Mouse (Mus musculus): ENCODE results near the gene Vegfb.

The Vegfb gene

DNA sequence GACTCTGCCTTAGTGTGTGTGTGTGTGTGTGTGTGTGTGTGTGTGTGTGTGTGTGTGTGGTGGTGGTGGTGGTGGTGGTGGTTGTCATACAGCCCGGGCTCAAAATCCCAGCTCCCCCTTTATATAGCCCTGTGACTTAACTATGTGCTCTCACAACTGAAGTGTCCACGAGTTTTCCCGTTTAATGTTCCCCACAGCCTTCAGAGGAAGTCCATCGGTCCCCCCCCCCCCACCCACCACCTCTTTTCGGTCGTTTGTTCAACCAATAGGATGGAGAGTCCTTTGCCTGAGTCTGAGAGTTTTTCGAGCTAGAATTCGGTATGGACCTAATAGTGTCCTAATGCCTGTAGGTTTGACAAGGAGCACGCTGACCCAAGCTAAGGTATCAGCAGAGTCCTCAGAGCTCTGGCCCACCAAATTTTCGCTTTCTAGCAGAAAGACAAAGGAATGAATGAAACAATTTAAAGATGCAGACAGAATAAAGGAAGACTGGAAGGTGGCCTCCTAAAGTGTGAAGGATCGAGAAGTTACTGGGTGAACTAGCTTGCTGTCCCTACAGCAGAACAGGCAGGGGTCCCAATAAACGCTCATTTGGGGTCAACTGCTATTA lies 13.8 kb downstream of the Vegfb start:
- no peak for ATAC-seq (ENCODE audit: insufficient number of reproducible peaks, low FRiP score, low TSS enrichment)

DNA sequence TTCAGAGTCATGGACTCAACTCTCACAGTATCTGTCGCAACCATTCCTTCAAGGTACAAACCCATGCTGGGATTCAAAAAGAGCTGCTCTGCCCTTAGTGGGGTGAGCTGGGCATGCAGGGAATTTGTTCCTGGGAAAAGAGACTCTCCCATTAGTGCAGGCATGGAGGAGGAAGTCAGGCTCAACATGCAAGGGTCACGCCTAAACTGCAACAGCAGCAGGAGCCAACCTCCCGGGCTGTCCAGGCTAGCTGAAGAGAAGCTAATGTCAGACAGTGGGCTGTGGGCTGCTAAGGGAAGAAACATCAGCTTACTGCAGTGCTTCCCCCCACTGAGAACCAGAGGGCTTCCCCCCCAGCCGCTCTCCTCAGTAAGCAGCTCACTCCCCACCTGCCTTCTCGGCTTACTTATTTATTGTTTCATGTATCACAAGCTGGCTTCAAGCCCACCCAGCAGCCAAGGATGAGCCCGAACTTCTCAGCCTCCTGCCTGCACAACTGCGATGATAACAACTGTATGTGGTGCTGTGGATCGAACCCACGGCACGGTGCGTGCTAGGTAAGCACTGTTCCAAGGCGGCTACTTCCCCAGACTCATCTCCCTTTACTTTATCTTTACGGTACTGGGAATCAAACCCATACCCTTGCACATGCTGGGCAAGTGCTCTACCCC lies 15.1 kb downstream of the Vegfb start:
- no peak for ATAC-seq (ENCODE audit: insufficient number of reproducible peaks, low FRiP score, low TSS enrichment)

DNA sequence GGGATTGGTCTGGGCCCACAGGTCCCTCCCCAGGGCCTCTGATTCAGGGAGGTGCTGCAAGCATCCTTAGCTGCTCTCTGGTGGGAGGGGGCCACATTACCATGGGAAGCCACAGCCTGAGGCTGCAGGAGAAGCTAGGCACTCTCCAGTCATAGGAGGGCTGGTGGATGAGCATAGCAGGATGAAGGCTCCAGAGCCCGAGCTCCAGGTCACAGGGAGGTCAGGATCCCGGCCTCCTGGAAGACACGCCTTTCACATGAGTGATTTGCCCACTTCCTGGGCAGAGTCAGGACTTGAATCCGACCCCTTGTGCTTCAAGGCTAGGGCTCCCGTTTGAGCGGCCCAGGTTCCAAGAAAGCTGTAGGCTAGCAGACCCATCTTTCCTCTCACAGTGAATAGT lies 15.8 kb downstream of the Vegfb start:
- no peak for ATAC-seq (ENCODE audit: insufficient number of reproducible peaks, low FRiP score, low TSS enrichment)

DNA sequence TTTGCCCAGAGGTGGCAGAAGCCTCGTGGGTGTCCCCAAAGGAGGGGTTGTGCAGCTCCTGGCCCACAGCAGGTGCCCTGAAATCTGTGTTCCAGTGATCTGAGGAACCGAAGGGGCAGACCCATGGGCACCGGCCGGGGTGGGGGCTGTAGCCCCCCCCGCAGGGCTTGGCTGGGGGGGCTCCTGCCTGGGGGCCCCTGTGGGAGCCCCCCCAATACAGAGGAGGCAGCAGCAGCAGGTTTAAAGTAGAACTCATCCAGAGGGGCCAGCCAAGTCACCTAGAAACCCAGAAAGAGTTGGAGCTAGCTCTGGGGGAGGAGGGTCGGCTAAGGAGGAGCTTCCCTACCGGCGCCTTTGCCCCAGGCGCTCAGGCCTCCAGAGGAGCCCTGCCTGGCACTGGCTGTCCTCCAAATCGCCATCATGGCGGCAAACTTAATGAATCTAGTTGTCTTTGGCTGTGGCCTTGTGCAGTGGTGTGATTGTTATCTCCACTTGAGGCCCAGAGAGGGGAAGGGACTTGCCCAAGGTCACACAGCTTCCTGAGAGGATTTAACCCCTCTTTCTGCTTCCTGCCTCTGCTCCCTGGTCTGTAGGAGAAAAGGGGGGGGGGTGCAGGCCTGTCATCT lies 16.9 kb downstream of the Vegfb start:
- ATAC-seq (ENCODE audit: insufficient number of reproducible peaks, low FRiP score, low TSS enrichment) = no peak

DNA sequence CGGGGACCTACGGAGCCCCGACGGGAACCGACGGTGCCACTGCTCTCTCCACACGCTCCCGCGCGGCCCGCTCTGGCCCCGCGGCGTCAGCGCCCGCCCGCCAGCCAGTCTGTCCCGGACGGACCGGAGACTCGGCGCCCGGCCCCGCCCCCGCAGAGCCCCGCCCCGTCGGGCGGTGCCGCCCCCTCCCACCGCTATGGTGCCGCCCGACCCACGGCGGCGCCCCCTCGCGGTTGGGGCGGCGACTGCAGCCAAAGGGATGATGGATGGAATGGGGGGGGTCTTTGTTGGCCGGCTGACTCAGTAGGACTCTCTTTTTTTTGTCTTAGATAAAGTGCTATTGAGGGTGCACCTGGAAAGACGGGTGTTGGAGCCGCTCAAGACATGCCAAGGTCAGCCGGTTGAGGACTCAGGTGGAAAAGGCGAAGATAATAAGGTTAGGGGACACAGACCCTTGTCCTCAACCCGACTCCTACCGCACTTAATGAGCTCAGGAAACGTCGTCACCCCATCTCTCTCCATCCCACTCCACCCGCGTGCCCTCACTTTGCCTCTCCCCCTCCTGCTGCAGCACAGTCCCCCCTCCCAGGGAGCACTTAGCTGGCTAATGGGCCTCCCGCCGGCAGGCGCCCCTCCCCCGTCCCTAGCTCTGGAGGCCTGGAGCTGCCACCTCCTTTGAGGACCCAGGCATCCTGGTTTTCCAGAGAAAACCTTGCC lies 17.6 kb downstream of the Vegfb start:
- no peak for ATAC-seq (ENCODE audit: insufficient number of reproducible peaks, low FRiP score, low TSS enrichment)

DNA sequence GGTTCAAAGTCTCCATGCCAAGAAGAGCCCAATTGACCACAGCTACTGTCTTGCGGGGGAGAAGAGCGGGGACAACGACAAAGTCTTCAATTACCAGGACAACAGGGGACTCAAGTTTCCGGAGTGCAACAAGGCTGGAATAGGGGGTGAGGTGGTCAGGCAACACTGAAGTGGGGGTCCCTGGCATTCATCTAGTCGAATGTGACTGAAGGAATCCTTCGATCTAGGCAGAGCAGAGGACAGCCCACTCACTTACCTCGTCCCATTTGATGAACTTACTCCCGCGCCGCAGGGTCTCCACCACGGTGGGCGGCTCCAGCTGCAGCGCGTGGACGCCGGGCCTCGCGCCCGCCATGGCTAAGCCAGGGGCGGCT lies 18.2 kb downstream of the Vegfb start:
- ATAC-seq (ENCODE audit: insufficient number of reproducible peaks, low FRiP score, low TSS enrichment) = no peak

DNA sequence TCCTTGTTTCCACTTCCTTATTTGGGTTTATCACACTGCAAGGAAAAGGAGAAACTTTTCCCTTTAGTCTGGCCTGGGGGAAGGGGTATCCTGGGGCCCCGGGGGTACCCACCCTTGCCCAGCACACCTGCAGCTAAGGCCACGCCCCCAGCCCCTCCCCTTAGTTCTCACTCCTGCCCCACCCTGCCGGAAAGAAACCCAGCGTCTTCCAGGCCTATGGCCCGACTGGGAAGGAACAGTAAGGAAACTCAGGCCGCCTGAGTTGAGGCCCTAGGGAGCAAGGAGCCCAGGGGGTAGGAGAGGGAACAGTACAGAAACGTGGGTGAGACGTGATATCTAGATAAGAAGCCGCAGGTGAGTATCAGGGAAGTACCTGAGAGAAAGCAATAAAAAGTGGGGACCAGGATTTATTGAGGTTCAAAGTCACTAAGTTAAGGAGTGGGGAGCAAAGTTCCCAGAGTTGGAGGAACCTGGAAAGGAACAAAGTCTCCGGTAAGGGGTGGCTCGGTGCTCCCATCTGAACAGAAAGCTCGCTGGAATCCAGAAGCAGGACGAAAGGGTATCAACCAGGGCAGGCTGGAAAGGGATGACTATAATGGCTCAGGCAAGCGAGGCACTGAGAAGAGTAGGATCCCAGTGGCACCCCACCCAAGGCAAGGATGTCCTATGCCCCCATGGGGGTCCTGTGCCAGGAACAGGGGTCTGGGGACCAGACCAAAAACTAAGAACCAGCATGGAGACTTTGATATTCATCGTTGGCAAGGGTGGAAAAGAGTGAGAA lies 18.8 kb downstream of the Vegfb start:
- no peak for ATAC-seq (ENCODE audit: insufficient number of reproducible peaks, low FRiP score, low TSS enrichment)

DNA sequence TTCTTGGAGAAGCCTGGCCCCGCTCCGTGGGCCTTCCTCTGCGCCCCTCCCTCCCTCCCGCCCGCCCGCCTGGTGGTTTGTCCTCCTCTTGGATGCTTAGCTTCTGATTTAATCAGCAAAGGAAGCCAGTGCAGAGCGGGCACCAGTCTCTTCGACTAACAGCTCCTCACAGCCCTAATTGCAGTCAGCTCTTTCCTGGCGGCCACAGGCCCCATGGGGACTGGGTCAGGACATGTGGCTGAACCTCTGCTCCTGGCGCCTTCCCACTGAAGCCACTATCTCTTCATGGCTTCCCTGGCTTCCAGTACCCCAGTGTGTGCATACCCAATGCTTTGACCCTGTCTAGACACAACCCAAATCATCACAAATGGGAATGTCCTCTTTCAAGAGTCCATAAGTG lies 31.0 kb downstream of the Vegfb start:
- no peak for ATAC-seq (ENCODE audit: insufficient number of reproducible peaks, low FRiP score, low TSS enrichment)

DNA sequence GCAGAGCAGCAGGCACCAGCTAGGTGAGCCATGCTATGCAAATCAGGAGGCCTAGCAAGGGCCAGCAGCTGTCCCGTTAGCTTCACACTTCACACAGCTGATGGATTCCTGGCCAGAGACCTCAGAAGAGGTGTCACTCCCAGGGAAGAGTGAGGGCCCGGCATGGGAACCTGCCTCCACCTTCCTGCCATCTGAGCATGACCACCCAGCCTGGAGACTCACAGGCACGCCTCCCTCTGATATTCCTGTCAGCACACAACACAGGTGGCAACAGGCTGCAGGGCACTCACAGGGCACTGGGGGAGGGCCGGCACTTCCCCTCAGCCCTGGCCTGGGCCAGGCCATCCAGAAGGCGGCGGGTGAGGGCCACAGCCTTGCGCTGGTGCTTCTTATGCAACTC lies 32.0 kb downstream of the Vegfb start:
- ATAC-seq (ENCODE audit: insufficient number of reproducible peaks, low FRiP score, low TSS enrichment) = no peak

DNA sequence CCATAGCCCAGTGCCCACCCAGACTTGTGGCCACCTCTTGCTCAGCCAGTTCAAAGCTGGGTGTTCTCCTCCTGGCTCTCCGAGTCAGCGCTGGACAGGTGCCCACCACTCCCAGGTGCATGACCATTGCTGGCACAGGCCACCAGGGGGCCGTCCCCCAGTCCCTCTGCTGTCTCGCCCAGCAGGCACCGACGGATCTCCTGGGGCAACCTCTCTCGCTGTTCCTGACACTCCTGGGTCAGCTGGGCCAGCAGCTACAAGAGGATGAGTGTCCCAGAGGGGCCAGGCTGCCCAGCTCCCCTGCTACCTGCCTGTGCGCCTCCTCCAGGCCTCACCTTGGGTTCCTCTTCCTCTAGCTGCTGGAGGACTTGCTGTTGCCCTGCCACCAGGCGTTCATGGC lies 33.4 kb downstream of the Vegfb start:
- ATAC-seq (ENCODE audit: insufficient number of reproducible peaks, low FRiP score, low TSS enrichment) = no peak

DNA sequence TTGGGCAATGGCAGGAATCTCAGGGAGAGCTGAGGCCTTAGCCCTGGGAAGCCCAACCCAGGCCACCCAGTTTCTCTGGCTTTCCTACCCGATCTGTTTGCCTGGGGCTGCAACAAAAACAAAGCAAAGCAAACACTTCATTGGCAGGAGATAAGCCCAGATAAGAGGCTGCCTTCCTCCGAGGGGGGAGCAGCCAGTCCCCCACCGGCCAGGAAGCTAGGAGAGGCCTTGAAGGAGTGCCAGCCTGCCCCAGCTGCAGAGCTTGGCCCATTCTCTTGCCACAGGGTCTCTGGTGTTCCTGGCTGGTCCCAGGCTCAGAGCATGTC lies 34.8 kb downstream of the Vegfb start:
- ATAC-seq (ENCODE audit: insufficient number of reproducible peaks, low FRiP score, low TSS enrichment) = no peak

DNA sequence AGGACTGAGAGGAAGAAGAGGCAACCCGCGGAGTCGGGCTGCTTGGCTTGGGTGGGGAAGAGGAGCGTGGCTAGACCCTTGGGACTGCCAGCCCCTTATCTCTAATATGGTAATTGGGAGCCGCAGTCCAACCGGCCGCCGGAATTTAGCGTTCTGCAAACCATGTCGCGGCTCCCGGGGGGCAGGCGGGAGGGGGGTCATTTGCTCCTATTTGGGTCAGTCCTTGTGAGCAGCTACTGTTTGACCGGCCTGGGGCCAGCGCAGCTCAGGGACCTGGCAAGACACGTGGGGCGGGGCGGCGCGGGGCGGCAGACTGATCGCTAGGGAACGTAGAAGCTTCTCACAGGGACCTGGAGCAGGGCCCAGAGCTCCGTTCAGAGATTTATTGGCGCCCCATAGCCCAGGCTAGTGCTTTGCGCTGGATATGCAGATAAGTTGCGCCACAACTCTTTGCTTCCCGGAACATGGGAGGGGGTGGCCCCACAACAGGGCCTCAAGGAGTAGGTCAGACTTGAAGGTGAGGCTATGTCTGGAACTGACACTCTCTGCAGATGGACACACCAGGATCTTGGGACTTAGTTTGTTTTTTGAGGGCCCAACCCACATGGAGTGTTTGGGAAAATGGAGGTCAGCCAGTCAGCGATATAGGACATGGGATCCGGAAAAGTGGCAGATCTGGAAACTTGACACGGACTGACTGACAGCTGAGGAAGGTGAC lies 35.3 kb downstream of the Vegfb start:
- 0 out of 2 replicates have a peak, but pooled peaks have one; percentile 19 for ATAC-seq (ENCODE audit: insufficient number of reproducible peaks, low FRiP score, low TSS enrichment)

DNA sequence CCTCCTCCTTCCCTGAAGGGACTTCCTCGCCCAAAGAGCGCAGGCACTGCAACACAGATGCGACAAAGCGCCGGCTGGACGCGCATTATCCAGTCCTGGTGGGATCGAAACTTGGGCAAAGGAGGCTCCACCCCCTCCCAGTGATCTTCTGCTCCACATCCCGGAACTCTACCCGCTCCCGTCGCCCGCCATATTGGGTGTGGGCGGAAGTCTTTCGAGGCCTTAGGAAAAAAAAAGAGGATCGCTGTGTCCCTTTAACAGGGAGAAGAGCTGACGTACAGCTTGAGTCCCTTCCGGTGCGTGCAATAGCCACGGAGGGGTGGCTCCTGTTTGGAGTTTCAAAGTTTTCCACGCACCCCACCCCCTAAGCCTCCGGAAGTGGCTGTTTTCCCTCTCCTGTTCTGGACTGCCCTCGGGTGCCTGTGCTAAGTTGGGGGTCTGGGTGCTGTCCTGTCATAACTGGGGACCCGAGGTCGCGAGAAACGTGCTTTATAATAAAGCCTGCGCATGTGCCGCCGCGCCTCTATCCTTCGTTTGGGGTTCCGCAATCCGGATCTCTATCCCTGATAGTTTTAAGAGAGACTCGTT lies 36.0 kb downstream of the Vegfb start:
- ATAC-seq (ENCODE audit: insufficient number of reproducible peaks, low FRiP score, low TSS enrichment) = peak; percentile 77

DNA sequence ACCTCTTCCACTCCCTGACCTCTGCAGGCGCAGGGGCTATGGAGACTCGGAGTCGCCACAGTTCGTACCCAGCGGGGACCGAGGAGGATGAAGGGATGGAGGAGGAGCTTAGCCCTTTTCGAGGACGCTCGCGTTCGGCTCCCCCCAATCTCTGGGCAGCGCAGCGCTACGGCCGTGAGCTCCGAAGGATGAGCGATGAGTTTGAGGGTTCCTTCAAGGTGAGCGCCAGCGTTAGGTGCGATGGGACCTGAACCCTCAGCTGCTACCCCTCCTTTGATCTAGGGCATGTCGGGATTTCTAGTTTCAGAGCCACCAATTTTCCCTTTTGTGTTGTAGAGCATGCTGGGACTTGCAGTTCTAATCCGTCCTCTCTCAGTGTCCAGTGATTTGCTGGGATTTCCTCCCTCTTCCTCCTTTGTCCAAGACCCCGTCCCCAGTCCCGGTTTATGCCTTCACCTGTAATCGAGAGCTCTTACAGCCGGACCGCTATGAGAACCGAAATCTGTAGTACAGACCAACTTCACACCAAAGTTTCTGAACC lies 36.8 kb downstream of the Vegfb start:
- peak; percentile 16; the same call in 1 of the 2 replicates for ATAC-seq (ENCODE audit: insufficient number of reproducible peaks, low FRiP score, low TSS enrichment)

DNA sequence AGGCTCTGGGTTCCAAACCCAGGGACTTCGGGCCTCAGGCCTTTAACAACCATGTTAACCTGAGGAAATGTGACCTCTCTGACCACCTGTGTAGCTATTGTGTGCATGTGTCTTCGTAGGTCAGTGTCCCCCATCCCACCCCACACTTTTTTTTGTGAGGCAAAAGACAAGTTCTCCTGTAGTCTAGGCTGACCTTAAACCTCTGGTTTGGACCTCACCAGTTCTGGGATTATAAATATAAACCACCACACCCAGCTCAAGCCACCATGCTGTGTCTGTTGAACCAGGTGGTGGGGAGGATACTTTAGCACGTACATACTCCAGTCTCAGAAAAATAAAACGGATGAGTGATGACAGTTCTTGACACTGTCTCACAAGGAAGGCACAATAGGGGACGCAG lies 37.5 kb downstream of the Vegfb start:
- ATAC-seq (ENCODE audit: insufficient number of reproducible peaks, low FRiP score, low TSS enrichment) = no peak

DNA sequence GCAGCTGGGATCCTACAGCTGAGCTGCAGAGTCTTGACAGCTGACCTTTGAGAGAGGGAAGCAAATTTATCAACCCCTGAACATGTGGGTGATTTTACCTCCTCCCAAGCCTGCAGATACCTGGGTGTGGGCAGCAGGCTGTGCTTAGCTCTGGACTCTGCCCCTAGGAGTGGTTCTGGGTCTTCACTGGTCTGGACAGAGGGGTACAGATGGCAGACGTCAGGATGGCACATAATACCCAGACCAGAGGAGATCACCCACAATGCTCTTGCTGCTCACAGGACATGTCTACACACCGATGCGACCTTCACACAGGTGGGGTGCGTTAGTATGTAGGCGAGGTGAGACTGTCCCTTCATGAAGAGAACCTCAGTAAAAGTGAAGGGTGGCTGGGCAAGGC lies 37.9 kb downstream of the Vegfb start:
- ATAC-seq (ENCODE audit: insufficient number of reproducible peaks, low FRiP score, low TSS enrichment) = no peak

DNA sequence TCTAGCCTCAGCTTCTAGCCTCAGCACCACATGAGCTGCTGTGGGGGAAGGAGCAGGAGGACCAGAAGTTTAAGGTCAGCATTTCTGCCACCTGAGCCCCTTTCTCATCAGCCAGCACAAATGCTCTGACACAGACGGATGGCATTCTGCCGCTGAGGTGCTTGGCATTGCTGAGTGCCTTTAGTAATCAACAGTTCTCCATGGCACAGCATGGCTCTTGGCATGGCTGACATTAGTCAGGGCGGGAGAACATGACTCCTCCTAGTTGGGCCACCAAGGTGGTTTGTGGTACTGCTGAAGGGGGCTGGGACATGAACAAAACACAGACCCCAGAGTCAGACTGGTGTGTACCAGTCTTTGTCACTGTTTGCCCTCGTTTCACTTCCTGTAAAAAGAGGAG lies 39.3 kb downstream of the Vegfb start:
- no peak for ATAC-seq (ENCODE audit: insufficient number of reproducible peaks, low FRiP score, low TSS enrichment)

DNA sequence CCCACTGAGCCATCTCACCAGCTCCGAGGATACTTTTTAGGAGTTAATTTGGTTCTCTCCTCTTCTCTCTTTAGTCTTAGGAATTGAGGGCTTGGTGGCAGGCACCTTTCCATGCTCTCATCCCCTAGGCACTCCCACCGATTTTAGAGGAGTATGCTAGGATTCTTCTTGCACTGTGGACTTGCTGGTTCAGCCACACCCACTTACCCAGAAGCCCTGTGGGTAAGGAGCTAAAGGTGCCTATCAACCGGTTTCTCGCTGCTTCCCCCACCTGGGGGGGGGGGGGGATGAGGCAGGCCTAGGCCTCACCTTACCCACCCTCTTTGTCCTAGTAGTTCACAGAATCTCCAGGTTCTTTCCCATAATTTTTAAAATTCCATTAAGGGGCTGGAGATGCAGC lies 39.7 kb downstream of the Vegfb start:
- ATAC-seq (ENCODE audit: insufficient number of reproducible peaks, low FRiP score, low TSS enrichment) = no peak

DNA sequence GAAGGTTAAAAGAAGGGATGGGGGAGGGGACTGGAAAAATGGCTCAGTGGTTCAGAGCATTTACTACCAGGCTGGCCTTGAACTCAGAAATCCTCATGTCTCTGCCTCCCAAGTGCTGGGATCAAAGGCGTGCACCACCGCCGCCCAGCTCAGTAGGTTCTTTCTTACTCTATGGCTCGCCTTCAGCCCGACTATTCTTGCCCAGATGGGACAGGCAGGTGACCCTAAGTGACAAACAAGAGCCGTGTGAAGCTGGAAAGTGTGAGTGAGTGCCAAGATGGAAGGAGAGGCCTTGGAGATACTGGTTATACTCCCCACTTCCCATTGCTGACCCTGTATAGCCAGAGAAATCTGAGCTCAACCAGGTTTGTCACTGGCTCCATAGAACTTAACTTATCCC lies 43.7 kb downstream of the Vegfb start:
- no peak for ATAC-seq (ENCODE audit: insufficient number of reproducible peaks, low FRiP score, low TSS enrichment)

DNA sequence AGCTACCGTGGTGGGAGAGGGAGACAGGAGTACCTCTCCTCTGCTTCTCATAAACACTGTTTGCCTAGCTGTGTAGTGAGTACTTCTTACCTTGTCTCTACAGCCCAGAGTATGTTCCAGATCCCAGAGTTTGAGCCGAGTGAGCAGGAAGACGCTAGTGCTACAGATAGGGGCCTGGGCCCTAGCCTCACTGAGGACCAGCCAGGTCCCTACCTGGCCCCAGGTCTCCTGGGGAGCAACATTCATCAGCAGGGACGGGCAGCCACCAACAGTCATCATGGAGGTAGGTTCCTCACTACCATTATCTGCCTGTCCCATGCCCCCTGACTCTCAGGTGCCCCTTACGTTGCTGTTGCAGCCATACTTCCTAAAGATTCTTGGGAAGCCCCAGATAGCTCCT lies 44.7 kb downstream of the Vegfb start:
- no peak for ATAC-seq (ENCODE audit: insufficient number of reproducible peaks, low FRiP score, low TSS enrichment)
